Mouse (Mus musculus): ENCODE results near the gene Lsamp.
A peak's percentile ranks its signal among the peaks of the same experiment; 100 is the strongest.

Lsamp gene

DNA sequence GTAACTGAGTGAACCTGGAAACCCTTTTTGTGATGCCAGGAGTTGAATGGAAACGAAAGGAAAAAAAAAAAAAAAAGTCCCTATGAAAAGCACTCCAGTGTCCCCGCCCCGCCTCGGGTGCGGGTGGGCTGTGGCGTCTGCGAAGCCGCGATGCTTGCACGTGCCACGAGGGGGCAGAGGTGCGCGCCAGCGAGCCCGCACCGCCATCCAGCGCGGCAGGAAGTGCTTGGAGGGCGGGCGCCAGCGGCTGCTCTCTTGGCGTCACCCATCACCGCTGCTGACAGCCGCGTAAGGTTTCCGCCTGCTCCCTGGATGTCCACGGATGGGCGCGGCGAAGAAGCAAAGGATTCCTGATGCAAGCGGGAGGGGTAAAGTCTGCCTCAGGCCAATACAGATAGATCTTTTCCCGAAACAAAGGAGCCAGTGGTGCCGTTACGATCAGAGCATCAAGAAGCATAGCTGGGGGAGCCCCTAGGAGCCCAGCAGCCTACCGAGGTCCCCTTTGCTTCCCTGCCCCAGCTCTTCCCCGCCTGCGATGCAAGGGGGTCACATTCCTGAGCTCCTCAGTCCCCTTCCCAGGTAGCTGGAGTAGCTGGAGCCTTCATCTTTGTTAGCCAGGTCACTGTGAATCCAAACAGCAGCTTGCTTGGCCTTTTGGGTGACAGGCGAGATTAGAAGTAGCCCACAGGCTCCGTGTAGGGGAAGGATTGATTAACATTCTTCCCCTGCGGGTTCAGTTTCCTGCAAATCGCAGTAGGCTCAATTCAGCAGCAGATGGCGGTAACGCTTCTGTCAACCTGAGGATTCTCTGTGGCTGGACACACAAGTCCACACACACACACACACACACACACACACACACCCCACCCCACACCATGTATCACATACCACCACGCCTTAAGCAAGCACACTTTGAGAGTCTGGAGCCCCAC is 2206.2 kb downstream of the Lsamp start:
- peak; percentile 83 for DNase-seq (ENCODE audit: low spot score)

Data from ovary, adult 18-20 months (tissue).